Mouse (Mus musculus) B cell, adult 67 days (primary cell): Measurements from ENCODE around the gene Olfr1152. TPM values are rescaled to one million over a fixed set of nuclear protein-coding genes. Genes with fewer than 3 reads are reported as not detected.

Source experiments
- total RNA-seq, 2 experiments: library from RNA; stranded (reverse); gene quantifications; 4 replicates each; pipeline ENCODE4 v1.2.4; 2023

The Olfr1152 gene
- not detected for total RNA-seq

DNA sequence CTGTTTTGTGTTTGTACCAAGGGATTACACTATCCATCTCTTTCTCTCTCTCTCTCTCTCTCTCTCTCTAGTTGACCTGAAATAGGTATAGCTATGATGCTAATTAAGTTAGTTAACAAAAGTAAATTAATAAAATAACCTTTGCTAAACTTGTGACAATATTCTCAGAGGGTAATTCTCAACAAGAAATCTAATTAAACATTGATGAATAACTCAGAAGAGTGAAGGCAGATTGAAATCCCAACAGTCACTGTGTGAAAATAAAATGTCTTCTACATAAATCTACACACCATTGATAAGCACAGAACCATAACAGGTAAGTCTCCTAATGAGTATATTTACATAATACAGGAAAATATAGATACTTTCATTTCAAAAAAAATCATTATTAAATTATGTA, at the start of gene Olfr1152:
Gene Olfr1152, plus strand, starts transcription at position 301 of the 400 bp plus-strand sequence.

DNA sequence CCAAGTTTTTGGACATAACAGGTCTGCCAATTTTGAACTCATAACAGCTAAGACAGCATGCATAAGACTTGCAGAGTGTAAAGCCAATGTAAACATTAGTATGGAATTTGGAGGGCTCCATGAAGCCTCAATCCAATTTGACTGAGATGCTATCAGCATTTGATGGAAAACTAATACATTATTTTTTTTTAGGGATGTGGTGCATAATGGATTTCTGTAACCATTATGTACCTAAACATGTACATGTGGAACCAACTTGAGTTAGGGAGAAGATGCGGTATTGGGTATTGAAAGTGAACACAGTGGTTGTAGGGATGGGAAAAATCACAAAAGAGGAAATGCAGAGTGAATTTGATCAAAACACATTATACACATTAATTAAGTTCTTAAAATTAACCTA, 36.1 kb upstream of the Olfr1152 start, which contains the start of gene Olfr1148:
Gene Olfr1148, plus strand, starts transcription at position 301 of the 400 bp plus-strand sequence.

DNA sequence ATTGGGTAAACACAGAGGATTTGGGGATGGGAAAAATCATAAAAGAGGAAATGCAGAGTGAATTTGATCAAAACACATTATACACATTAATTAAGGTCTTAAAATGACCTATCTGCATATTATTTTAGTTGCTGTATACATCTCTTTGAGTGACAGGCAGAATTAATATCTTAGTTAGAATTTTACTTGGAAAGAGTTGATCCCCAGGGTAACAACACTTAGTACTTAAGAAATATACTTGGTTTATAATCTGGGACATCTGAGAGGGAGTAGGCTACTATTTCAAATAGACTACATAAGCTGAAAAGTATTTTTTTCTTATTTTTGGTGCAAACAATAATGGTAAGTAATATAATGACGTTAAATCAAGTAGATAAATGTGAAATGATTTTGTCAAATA, 22.6 kb upstream of the Olfr1152 start, which contains the start of gene Olfr1150-ps1:
Gene Olfr1150-ps1, plus strand, starts transcription at position 301 of the 400 bp plus-strand sequence.

DNA sequence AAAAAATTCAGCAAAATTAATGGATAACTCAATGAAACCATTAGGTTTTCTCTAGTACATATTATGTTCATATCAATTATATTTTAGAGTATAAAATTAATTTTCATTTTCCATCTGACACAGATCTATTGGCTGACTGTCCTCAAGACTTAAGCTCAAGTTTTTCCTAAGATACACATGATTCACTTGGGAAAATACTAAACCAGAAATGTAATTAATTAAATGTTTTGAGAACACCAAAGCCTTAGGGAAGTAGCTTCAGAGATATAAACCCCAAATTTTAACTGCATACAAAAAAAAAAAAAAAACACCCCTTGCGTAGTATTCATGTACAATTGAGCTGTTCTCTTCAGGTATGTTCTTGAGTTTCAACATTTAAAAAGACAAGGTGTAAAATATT, 10.7 kb upstream of the Olfr1152 start, which contains the start of gene Olfr1151:
Gene Olfr1151, plus strand, starts transcription at position 301 of the 400 bp plus-strand sequence.

DNA sequence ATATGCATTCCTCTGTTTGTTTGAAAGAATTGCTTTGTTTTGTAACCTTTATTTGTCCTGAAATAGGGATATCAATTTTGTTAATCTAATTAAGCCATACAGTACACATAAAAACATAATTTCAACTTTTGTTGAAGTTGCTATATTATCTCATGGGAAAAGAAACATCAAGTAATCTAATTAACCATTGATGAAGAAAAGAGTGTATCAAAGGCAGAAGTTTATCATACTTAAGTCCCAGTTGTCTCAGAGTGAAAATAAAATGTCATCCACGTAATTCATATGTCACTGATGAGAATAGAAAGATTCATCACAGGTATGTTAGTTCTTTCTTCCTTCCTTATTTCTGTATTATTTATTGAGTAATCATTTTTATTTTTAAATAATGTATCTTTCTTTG, 28.4 kb downstream of the Olfr1152 start, which contains the start of gene Olfr1153:
Gene Olfr1153, plus strand, starts transcription at position 301 of the 400 bp plus-strand sequence.

DNA sequence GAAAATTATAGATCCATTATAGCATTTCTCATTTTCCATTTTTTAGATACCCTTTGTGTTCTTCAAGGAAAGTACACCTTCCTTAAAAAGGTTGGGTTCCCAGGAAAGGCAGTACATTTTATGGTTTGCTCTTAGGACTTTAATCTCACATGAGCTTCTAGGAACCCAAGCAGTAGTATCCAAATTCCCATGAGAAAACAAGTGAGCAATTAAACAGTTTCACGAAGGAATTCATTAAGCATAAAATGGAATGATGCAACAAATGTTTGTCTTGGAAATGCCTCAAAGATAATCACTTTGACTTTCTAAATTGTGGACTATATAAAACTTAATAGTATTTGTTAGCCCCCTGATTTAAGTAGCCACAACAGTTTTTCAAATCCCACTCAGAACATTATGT, 38.8 kb downstream of the Olfr1152 start, which contains the start of gene Olfr1154:
Gene Olfr1154, minus strand, starts transcription at position 101 of the 400 bp plus-strand sequence.

Other genes with a start within 250 kb of the Olfr1152 start
- not detected for gene Olfr1131, start 239.4 kb upstream of the Olfr1152 start, total RNA-seq
- not detected for gene Olfr1132, start 229.0 kb upstream of the Olfr1152 start, total RNA-seq
- not detected for gene Olfr1133, start 219.1 kb upstream of the Olfr1152 start, total RNA-seq
- gene Olfr1134, start 208.0 kb upstream of the Olfr1152 start, total RNA-seq, result not detected
- not detected for gene Olfr1135, start 192.8 kb upstream of the Olfr1152 start, total RNA-seq
- gene Olfr1136, start 172.5 kb upstream of the Olfr1152 start, total RNA-seq, result not detected
- not detected for gene Olfr1137, start 153.3 kb upstream of the Olfr1152 start, total RNA-seq
- not detected for gene Olfr1138, start 126.5 kb upstream of the Olfr1152 start, total RNA-seq
- gene Olfr1140, start 122.7 kb upstream of the Olfr1152 start, total RNA-seq, result not detected
- not detected for gene Olfr1141, start 112.5 kb upstream of the Olfr1152 start, total RNA-seq
- not detected for gene Olfr152, start 87.0 kb upstream of the Olfr1152 start, total RNA-seq
- not detected for gene Olfr1143, start 65.9 kb upstream of the Olfr1152 start, total RNA-seq
- gene Olfr1145, start 56.7 kb upstream of the Olfr1152 start, total RNA-seq, result not detected
- not detected for gene Olfr1148, start 36.0 kb upstream of the Olfr1152 start, total RNA-seq
- not detected for gene Olfr1150-ps1, start 22.5 kb upstream of the Olfr1152 start, total RNA-seq
- not detected for gene Olfr1151, start 10.6 kb upstream of the Olfr1152 start, total RNA-seq
- not detected for gene Olfr1153, start 28.5 kb downstream of the Olfr1152 start, total RNA-seq
- not detected for gene Olfr1154, start 38.7 kb downstream of the Olfr1152 start, total RNA-seq
- gene Olfr1155, start 78.6 kb downstream of the Olfr1152 start, total RNA-seq, result not detected
- not detected for gene Olfr1156, start 86.6 kb downstream of the Olfr1152 start, total RNA-seq
- not detected for gene Olfr1157, start 101.8 kb downstream of the Olfr1152 start, total RNA-seq
- gene Olfr74, start 108.2 kb downstream of the Olfr1152 start, total RNA-seq, result not detected
- gene Olfr1158, start 123.6 kb downstream of the Olfr1152 start, total RNA-seq, result not detected
- gene Olfr1160, start 141.8 kb downstream of the Olfr1152 start, total RNA-seq, result not detected
- not detected for gene Olfr1161, start 156.3 kb downstream of the Olfr1152 start, total RNA-seq
- gene Olfr73, start 171.2 kb downstream of the Olfr1152 start, total RNA-seq, result not detected
- not detected for gene Olfr1162, start 184.6 kb downstream of the Olfr1152 start, total RNA-seq
- gene Olfr1163, start 205.3 kb downstream of the Olfr1152 start, total RNA-seq, result not detected
- gene Olfr1164, start 227.5 kb downstream of the Olfr1152 start, total RNA-seq, result not detected